Mouse (Mus musculus): ENCODE measurements at regions not wholly inside any gene's neighbourhood (a gene's known extent, or its start where the extent isn't known, plus 50 kb on each side); places are given as distances from the start of the nearest gene placed in this dataset.

DNA sequence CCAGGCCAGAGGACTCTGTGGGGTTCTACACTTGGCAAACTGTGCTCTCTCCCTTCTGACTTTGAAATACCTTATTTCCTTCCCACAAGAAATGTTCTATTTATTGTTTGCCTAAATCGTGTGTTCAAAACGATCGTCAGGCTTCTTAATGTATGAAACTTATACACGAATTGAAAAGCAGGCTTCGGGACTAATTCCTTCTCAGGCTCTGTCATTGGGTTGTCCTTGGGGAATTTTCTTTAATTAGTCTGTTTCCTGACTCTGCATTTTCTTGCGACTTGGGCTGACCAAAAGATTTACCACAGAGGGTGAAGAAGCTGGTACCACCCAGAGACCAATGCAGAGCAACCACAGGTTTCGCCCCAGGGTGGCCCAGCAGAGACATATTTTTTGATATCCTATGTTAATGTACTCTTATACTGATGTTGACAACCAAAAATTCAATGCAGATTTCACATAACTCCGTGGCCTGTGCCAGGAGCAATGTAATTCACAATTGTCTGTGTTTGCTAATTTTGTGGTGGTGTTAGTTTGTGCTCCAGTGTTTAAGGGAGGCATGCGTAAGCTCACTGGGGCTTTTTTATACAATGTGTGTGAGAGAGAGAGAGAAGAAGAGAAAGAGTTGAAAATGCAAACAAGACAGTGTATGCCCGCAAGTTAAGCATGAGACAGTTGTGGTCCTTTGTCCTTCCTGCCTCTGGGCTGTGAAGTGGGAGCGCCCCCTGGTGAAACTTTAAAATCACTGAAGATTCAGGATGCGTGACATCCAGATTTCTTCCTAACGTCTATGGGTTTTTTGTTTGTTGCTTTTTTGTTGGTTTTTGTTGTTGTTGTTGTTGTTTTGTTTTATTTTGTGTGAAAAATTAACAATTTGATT is 452.7 kb downstream of the Sox2 start:
- CTCF ChIA-PET, result no interaction called here

DNA sequence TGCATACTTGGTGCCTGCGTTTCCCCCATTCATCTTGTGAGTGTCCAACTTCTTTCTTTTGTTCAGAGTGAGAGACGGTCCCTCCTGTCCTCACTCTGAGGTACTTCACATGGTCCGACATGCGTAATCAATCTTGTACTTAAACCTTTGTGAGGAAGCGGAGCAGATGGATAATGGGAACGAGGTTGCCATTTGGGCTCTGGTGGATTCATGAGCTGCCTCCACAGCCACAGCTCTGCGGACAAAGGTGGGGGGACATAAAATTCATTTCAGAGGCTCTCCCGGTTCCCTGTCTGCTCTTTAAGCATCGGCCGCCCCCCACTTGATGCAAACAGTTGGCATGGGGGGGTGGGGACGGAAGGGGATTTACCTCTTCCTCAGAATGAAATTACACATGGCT is 454.7 kb downstream of the Sox2 start:
- CTCF ChIA-PET, result no interaction called here

DNA sequence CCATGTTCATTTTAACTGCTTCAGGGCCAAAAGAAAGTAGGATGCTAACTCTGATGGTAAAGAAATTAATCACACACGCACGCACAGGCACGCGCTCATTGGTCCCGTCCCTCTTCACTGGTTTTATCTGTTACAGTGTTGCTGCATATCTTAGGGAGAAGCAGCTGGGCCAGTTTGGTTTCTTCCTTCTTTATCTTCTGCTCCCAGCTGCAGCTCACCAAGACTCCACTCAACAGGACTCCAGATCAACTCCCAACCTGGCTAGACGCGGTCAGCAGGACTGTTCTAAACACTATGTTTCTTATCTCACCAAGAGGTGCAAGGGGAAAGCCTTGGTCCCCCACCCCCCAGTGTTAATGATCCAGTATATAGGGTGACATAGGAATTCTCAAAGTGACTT is 455.9 kb downstream of the Sox2 start:
- CTCF ChIA-PET, result no interaction called here

DNA sequence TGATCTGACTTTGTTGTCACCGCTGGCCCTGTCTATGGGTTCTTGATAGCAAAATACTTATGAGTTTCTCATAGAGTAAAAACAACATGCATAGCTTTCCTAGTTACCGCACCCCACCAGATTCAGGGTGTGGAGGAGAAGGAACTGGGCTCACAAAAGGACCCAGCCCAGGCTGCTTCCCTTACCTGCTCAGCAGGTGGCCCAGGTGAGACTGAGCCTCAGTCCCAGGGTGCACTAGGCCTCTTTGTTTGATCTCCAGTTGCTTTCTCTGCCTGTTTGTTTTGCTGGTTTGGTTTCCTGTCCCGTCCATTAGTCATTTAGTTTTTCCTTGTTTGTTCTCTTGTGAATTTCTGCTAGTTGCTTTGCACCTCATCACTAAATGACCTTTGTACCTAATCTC is 483.3 kb downstream of the Sox2 start:
- CTCF ChIA-PET, result no interaction called here

DNA sequence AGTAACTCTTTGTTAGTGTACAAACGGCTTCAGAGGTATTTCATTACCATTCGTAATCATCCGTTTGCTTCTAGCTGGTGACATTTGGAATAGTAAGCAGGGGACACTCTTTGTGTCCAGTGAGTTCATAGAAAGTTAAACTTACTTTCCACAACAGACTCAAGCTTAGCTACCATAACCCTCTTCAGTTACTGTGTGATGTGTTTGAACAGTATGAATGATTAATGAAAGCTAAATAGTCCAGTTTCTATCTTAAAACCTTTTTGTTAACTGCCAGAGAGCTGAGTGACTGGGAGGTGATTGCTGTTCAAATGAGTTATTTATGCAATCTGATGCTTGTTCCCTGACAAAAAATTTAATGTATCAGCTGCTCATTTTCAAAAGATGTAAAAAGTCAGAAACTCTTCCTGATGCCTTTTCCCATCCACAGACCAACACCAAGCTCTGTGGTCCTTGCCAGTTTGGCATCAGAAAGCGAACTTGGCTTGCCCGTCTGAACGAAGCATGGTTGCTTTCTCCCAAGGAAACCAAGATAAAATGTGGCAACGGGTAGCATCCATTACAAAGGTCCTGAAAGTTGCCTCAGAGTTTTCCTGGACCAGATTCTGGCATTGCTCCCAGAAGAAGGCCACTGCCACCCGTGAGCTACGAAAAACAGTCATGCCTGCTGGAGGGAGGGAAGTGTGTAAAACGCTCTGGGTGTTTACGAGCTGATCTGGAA is 491.5 kb downstream of the Sox2 start:
- CTCF ChIA-PET, result no interaction called here

DNA sequence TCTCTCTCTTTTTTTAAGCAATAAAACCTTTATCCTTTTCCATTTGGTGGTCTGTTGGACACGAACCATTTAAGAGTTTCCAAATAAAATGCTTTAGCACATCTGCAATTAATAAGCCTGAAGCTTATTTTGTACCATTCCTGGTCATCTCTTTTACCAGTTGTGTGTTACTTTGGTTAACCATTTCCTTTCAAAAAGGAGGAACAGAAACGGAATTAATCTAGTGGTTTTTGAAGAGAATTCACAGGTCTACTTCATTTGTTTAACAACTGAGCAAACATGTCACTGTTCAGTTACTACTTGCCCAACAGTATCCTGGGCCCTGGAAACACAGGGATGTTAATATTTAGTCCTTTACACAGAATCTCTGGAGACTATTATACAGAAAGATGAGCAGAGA is 492.5 kb downstream of the Sox2 start:
- CTCF ChIA-PET, result no interaction called here

DNA sequence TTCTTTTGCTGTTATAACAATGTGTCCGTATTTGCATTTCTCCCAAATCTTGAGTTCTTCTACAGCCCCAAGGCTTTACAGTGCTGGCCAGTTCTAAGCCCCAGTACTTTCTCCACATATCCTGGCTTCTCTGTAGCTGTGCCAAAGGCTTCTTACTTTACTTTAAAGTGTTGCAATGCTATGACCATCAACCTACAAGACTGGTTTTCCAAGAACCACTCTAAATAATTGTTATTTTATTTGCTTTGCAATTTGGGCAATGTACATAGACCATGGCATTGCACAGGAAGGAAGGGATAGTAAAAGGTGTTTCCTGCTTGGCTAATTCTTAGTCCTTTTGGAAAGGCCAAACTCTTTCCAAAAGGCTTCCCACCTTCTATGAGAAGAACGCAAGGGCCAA is 495.4 kb downstream of the Sox2 start:
- CTCF ChIA-PET, result no interaction called here

DNA sequence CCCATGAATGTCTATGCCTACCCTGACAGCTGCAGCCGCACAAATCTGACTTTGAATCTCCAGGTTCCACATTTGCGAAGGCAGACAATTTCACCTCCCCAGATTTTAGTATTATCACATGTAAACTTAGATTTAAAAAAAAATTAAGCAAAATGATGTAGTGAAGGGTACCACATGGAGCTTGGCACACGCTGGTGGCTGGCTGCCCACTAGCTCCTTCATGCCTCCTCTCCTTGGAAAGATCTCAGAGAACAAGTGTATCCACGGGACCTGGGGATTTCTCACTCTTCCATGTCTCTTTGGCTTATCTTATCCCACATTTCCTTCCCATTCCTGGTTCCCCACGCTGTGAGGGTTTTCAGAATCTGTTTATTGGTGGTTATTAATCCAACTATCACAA is 496.5 kb downstream of the Sox2 start:
- CTCF ChIA-PET, result no interaction called here

DNA sequence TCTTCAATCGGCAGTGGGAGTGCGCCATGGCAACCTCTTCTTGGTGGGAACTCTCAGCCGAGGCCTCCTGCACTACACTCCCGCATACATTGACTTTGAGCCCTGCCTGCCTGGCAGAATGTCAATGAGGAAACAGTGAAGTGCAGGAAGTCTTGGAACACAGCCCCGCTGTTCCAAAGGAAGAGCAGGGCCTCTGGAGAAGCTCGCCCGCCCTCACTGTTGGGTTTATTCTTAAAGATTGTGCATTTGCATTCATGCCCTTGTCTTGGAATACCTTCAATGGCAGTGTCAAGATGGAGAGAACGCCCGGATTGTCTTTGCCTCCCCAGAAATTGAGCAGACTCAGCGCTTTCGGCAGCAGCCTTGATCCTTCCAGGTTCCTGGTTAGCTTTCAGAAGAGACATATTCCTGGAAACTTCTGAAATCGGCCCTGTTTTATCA is 499.1 kb downstream of the Sox2 start:
- CTCF ChIA-PET, result no interaction called here

DNA sequence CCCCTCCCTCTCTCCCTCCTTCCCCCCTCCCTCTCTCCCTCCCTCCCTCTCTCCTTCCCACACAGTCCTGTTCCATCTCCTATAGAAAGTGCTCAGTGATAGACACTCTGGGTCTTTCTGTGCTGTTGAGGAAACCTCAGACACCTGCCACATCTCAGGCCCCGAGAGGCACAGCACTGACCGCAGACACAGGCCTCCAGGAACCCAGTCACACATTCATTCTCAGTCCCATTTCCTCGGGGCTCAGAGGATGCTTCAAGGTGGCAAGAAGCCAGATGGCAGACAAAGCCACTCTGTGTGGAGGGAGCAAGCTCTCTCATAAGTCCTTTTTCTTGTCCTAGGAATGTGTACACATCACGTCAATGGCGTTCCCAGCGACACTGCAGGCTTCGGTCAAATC is 502.0 kb downstream of the Sox2 start:
- CTCF ChIA-PET, result no interaction called here

DNA sequence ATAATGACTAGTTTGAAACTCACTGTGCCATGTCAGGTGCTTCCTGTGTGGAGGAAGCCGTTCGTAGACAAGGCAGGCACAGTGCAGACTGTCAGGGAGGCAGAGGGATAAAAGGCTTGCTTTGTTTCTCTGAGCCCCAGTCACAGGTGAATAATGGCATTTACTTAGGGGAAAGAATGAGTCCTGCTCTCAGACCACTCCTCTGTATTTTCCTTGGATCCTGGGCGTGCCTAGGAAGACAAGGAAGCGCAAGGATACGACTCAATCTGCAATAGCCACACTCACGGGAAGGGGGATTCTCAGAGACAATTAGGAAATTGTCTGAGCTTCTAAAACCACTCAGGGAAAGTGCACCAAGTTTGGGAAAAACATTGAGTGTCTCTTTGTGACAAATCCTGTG is 504.1 kb downstream of the Sox2 start:
- CTCF ChIA-PET, result no interaction called here

DNA sequence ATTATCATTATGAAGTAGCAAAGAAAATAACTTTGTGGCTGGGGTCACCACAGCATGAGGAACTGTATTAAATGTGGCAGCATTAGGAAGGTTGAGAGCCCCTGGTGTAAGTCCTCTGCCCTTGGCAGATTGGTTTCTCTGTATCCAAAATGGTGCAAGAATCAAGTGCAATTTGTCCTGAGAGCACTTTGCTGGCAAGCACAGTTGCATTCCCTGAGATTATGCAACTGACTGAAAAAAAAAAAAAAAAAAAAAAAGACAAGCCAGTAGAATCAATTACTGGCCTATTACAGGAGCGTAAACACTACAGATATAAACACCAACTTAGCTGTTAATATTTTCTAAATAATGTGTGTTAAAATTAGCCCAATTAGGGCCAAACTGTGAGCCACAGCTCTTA is 518.5 kb downstream of the Sox2 start:
- CTCF ChIA-PET, result no interaction called here

DNA sequence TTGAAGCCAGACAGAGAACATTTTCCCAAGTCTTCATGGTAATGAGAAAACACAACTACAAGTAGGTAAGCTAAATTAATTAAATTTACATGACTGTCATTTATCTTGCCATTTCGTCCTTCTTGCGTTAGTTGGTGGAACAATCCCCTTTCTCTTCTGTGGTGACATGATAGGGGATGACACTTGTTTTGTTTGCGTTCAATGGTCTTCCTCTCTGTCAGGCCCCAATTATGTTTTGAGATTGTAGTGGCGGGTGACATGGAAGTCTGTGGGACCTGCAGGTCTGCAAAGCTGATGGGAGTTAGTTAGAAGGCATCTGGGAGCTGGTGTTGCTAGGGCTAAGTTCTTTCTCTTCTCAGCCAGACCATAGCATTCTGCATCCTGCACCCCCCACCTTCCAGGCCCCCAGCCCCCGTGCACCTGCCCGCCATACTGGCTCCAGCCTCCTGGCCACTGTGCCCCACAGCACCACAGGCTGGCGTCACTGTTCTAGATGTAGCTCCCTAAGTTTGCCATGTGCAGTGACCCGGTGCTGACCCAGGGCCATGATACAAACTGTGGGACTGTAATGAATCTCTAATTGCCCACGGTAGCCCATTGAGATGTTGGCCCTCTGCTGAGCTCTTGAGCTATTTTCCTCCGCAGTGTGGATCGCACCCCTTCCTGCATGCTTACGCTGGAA is 528.7 kb downstream of the Sox2 start:
- CTCF ChIA-PET, result no interaction called here

DNA sequence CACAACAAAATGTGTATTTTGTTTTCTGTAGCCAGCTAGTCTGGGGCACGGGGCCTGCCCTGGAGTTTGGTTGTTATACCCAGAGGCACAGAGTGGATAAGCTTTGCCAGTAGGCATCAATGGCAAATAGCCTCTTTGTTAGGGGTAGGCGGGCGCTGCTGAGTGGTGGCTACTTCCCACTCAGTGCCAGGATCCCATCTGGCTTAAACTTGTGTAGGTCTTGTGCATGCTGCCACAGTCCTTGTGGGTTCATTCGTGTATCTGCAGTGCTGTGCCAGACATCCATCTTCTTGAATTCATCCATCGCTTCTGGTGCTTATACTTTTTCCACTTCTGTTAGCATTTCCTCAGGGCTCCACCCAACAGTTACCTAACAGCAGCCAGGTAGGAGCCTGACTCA is 545.4 kb upstream of the Atp11b start:
- CTCF ChIA-PET, result no interaction called here

DNA sequence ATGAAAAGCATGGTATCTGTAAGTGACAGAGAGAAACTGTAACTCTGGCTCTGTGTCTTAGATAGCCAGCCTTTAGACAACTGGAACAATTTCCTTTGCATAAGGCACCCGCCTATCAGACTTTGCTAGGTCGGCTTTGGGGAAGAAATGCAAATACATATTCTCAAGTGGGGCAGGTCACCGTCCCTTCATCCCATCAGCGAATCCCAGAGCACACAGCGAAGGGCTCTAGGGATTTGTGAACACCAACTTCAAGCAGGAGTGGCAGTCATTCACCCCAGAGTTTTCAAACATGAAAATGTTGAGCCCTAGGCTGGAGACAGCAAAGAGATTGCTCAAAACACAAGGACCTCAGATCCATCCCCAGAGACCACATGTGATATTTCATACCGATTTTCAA is 534.5 kb upstream of the Atp11b start:
- CTCF ChIA-PET, result no interaction called here

DNA sequence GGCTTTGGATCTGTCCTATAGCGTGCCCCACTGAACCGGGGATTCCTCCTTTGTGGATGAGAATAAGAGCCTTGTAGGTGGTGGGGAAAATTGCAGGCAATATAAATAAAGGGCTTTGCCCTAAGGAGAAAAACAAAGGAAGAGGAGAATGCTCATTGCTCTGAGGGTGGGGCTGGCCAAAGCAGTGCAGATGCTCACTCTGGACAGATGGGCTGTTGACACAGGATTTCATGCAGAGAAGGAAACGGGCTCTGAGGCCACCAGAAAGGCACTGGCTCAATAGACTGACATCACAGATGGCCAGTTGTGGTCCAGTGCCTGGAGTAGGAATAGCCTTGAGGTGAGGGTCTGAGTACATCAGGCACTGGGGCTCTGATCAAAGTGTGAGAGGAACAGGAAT is 532.7 kb upstream of the Atp11b start:
- CTCF ChIA-PET, result interaction anchor here (0.6 kb wide), 1 partner anchor 143 kb away, joined by 16 read pairs; no protein-coding TSS in a partner anchor

DNA sequence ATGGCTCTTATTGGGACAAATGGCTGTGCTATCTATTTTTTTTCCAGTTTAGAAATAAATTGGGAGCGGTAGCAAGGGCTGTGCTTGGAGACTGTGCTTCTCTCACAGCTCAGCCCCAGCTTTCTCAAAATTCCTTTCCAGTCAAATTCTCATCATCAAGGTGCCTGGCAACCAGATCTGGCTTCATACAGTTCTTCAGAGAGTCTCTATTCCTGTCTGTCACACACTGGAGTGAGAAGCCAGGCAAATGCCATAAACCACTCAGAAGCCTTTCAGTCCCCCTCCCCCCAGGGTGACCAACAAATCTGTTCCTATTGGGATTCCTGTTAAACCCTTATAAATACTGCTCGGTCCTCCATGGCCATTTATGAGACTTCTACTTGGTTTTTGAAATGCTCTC is 531.7 kb upstream of the Atp11b start:
- CTCF ChIA-PET, result no interaction called here

DNA sequence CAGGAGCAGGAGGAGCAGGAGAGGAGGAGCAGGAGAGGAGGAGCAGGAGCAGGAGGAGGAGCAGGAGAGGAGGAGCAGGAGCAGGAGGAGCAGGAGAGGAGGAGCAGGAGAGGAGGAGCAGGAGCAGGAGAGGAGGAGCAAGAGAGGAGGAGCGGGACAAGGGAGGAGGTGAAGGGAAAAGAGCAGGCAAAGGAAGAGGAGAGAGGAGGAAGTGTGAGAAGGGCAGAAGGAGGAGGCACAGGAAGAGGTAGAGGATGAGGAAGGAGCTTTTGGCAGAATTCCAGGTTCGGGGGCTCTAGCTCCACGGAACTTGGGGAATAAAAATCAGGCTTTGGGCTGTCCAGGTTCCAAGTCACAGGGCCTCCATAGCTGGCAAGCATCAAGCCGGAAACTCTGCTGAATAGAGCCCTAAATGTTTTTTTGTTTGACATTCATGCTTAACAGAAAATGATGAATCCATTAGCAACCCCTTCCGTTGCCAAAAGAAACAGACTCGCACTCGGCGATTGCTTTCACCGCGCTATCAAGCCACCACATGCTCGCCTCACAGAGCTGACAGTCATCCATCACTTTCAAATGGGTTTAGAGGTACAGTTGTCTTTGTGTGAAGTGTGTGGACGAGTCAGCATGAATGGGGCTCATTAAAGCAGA is 528.7 kb upstream of the Atp11b start:
- CTCF ChIA-PET, result no interaction called here

DNA sequence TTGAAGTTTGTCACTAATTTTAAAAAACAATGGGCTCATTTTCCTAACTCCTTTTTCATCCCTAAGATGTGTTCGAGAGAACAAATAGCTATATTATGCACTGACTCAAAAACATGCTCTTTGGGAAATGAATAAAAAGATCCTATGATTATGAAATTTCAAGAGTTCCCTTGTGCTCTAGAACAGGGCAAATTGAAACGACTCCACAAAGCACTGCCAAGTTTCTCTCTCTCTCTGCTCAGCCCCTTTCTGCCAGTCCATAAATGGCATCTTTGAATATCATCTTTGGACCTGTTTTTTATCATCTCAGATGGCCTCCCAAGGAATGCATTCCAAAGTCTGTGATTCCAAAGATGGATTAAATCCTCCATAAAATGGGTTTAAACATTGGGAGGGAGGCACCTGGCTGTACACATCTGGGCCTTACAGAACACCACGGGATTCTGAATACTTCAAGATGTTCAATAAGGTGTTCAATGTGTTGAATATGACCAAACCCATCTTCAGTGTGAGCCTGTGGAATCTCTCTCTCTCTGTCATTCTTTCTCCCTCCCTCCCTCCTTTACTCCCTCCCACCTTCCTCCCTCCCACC is 528.0 kb upstream of the Atp11b start:
- CTCF ChIA-PET, result no interaction called here

DNA sequence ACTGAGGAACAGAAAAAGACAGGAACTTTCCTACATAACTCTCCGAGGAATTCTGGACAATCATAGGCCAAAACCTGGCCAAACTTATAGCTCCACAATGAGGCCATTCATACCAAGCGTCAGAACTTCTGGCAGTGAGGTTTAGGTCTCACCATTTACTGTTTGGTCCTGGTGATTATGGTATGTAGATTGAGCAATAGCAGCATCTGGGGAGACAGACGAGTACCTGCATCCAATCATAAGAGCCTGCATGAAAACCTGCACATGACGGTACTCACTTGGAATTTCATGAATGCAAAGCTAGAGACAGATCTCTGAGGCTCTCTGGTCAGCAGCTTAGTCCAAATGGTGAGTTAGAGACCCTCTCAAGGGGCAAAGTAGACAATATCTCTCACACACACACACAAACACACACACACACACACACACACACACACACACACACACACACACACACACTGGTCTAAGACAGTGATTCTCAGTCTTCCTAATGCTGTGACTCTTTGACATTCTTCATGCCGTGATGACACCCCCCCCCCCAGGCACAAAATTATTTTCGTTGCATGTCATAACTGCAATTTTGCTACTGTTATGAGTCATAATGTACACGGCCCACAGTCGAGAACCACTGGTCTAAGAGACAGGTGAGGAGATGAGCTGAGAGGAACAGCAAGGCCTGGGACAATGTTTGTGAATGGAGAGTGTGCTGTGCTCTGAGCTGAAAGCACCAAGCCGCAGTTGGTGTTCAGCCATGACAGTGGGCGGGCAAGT is 522.6 kb upstream of the Atp11b start:
- CTCF ChIA-PET, result no interaction called here

DNA sequence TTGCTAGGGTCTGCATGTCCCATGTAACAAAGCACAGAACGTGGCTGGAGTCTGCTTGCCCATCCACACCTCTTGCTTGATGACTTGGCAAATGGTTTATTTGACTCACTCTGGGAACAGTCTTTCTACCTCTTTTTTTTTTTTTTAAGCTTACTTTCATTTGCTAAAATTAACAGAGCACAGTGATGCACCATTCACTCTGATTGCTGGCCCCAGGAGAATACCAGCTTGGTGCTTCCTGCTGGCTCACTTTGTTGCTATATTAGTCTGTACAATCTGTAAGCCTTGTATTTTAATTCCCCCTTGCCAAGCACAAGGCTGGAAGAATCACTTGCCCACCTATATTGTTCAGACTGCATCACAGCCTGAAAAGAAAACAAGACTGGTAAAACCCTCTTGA is 521.4 kb upstream of the Atp11b start:
- CTCF ChIA-PET, result no interaction called here
